Mouse (Mus musculus): ENCODE results near the gene AI182371.
A peak's percentile ranks its signal among the peaks of the same experiment; 100 is the strongest.

Gene AI182371

GRCm38 (mm10) chr2:35101443-35101842, at the start of gene AI182371:
Gene AI182371, minus strand, starts transcription at chr2:35101543.
- no peak for DNase-seq (ENCODE audit: low spot score)

- DNase-seq (ENCODE audit: low spot score), result no peak
These were observed 47.5 kb upstream of the AI182371 start for GRCm38 (mm10) chr2:35148806-35149205.

DNA sequence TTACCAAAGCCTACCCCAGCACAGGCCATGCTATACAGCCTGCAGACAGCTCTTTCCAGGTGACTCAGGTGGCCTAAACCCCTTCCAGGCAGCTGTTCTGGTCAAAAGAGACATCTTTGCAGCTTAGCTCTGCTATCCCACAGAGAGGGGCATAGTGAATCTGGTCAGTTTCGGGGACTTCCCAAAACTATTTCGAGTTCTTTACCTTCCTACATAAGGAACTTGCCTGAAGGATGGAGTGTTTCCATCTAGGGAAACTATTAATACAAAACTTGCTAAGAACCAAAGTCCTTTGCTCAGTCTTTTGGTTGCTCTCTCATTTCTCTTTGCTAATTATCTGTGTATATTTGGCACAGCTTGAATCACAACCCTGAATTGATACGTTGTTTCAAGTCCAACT, 40.3 kb upstream of the AI182371 start:
- DNase-seq (ENCODE audit: low spot score), result no peak

DNA sequence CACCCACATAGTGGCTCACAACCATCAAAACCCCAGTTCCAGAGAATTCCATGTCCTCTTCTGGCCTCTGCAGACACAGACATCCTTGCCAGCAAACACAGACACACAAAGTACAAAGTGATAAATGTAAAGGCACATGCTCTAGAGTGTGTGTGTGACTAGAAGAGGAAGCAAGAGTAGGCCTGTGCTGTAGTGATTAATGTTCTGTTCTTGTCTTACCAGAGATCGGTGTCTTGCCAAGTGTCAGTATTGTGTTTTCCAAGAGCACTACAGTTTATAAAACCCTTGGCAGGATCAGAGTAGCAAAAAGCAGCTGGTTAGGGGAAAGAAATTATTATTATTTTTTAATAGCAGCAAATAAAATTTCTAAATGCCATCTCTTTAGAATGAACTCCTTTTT, 37.2 kb upstream of the AI182371 start:
- DNase-seq (ENCODE audit: low spot score), result no peak

- no peak for DNase-seq (ENCODE audit: low spot score)
These were observed 32.5 kb upstream of the AI182371 start for GRCm38 (mm10) chr2:35133891-35134290.

DNA sequence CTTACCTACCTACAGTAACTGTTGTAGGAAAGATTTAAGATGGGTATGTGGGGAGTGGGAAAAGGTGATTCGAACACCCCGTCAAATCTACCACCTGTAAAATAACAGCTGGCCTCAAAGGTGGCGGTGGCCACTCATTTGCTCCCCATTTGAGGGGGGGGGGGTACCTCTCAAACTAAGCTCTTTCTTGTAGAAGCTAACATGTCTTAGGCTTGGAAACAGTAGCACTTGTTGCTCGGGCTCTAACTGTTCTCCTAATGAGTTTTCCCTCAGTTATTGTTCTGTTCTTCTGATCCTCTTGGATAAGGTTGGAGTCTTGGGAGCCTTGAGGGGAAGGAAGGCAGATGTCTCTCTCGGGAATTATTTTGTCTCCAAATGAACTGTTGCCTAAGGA, 31.3 kb upstream of the AI182371 start:
- no peak for DNase-seq (ENCODE audit: low spot score)

DNA sequence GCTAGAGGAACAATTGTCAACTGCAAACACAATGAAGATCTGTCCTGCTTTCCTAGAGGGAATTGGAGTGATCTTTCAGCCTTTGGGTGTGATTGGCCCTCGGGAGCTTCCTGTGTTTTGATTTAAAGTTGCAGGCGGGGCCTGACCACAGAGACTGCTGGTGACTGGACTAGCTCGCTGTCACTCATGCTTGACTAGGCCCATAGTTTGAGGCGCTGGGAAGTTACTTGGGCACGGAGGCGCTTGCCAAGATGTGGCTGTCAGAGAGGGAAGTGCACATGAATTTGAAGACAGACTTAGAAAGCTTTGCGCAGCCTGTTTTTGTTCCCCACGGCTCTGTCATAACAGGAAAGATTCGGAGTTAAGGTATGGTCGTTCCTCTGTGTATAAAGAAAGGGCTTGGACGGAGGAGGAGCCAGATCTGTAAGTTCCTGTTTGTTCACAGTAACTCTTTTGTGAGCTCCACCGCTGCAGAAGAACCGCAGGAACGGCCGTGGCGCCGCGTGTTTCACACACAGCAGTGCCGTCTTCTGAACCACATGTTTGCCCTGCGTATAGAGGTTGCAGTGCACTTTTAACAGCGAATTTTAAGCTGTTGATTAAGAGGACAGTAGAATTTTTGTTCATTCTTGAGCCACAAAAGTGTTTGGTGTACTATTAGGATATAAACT, 30.8 kb upstream of the AI182371 start:
- peak; percentile 96 for DNase-seq (ENCODE audit: low spot score)

GRCm38 (mm10) chr2:35131491-35131890, 30.1 kb upstream of the AI182371 start:
- DNase-seq (ENCODE audit: low spot score), result no peak

- no peak for DNase-seq (ENCODE audit: low spot score)
These were observed 23.4 kb upstream of the AI182371 start for GRCm38 (mm10) chr2:35124716-35125115.

GRCm38 (mm10) chr2:35110521-35110920, 9.2 kb upstream of the AI182371 start:
- DNase-seq (ENCODE audit: low spot score), result no peak

DNA sequence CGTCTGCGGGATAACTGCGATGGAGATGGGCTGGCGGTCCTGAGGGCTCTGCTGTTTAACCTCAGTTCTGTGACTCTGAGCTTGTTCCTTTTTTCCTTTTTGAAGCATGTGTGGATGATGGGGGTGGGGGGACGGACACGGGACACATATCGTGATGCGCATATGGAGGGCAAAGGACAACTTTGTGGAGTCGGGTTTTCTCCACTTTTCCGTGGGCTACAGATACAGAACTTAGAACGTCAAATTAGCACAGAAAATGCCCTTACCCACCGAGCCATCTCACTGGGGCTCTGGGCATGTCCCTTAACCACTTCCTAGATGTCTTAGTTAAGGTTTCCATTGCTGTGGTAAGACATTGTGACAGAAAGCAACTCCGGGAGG, 8.6 kb upstream of the AI182371 start:
- no peak for DNase-seq (ENCODE audit: low spot score)

DNA sequence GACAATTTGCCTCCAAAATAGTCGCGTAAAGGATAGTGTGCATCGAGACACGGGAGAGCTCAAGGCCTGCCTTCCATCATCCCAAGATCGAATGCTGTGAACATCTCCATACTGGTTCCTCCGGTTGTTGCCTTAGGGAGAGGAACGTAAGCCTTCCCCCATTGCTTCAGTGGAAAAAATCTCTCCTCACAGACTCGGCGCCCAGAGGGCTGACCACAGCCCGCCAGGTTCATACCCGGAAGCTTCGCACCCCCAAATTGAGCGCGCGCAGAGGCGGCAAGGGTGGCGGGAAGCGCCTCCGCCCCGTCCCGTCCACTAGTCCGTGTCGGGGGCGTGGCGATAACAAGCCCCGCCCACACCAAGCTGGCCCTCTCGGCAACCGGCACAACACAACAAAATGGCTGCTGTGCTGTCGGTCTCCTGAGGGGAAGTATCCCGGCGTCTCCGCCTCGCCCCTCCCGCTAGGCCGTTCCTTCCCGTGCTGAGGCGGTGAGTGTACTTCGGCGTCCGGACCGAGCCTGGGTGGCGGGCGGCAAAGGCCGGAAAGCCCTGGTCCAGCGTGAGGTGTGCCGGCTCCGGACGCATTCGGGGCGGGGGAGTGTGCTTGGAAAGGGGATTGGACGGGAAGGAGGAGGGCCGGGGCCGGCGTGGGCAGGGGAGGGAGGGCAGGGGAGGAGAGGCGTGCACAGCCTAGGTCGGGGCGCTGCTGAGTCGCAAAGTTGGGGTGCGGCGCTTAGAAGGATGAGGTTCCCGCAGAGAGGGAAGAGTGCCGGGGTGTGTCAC, 8.0 kb upstream of the AI182371 start, which contains the start of gene Cntrl:
TSS of gene Cntrl (plus strand) at position 352 of the 783 bp plus-strand sequence.
- DNase-seq (ENCODE audit: low spot score), result peak; percentile 94

GRCm38 (mm10) chr2:35108712-35109111, 7.4 kb upstream of the AI182371 start:
- no peak for DNase-seq (ENCODE audit: low spot score)

GRCm38 (mm10) chr2:35107984-35108635, 6.8 kb upstream of the AI182371 start:
- no peak for DNase-seq (ENCODE audit: low spot score)

DNA sequence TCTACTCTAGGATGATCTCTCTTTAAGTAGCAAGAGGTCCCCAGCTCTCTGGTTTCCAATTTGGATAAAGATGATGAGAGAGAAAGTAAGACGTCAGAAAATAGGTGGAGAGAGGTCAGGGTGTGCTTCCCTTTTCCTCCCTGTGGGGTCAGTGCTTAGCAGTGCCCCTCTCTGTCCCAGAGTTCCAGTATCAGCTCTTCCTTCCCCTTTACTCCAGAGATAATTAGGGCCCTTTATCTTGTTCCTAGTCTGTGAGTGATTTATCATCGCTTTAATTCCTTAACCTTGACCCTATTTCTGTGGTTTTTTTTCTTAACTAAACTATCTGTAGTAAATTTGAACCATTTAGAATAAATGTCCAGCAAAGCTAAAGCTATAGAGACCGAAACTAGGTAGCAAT, 3.5 kb upstream of the AI182371 start:
- DNase-seq (ENCODE audit: low spot score), result no peak

DNA sequence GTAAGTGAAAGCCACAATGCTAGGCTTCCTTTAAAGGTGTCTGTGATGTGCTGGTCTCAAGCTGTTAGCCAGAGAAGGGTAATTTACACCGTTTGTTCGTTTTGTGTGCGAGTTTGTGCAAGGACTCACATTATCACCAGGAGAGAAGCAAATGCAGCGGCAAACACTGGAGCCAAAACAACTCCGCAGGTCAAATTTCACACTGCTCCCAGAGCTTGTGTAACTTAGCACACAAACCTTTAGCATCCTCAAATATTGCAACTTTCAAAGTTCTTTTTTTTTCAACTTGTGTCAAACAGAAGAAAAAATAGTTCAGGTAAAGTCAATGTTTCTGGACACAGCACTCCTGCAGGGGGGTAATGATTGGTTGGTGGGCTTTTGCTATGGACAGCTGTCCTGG, 2.2 kb upstream of the AI182371 start:
- no peak for DNase-seq (ENCODE audit: low spot score)

- no peak for DNase-seq (ENCODE audit: low spot score)
These were observed 1.4 kb upstream of the AI182371 start for GRCm38 (mm10) chr2:35102777-35103176.

GRCm38 (mm10) chr2:35100529-35100928, 814 bp downstream of the AI182371 start:
- no peak for DNase-seq (ENCODE audit: low spot score)

DNA sequence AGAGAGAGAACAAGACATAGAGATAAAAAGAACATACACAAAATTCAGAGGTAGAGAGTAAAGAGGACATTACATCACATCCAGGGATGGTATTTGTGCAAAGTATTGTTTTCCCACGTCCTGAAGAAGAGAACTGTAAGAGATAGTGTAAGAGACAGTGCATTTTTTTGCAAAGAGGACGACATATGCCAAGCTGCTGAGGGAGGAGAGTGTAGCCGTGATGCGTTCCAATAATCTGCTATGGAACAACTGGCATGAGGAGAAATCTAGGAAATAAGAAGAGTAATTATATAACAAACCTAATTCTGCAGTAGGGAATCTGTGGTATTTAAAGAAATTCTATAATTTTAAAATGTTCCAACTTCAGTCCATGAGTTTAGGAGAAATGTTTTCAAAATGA, 13.9 kb downstream of the AI182371 start:
- no peak for DNase-seq (ENCODE audit: low spot score)

DNA sequence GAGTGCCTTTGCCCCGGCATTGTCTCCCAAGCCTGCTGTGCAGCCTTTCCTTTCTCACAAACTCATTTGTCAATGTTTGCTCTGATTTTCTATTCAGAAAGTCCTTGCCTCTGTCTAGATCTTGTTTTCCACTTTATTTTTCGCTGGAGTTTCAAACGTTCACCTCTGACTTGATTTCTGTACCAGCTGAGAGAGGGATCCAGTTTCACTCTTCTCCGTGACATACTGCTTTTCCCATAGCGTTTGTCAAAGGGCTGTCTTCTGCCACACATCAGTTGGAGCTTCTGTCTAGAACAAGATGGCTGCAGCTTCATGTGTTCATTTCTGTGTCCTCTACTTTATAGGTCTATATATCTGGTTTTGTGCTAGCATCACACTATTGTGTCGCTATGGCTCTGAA, 22.2 kb downstream of the AI182371 start:
- DNase-seq (ENCODE audit: low spot score), result no peak

GRCm38 (mm10) chr2:35074328-35074727, 27.0 kb downstream of the AI182371 start:
- DNase-seq (ENCODE audit: low spot score), result no peak

GRCm38 (mm10) chr2:35072547-35072946, 28.8 kb downstream of the AI182371 start:
- DNase-seq (ENCODE audit: low spot score), result no peak

DNA sequence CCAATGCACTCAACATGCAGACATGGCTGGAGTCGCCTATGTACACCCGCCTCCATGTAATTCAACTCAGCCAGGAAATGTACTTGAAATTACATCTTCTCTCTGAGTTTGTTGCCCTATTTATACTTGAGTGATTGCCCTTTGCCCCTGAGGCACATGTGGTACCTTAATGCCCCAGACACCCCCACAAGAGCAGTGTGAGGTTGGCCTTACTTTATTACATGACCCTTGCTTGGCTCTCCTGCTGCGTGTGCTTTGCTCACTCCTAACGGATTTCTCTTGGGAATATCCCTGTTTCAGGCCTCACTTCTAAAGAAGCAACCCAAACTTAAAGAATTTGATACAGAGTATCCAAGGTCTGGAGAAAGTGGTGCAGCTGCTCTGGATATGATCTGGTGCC, 31.1 kb downstream of the AI182371 start:
- DNase-seq (ENCODE audit: low spot score), result no peak

All from ovary, postnatal 10 days (tissue).